Mouse (Mus musculus) bone marrow macrophage, adult 2 months (primary cell): ENCODE measurements around the gene Mvb12b.

Experiments used
- CTCF ChIP-seq: IDR thresholded peaks from 2 replicates; pipeline ENCODE4 v1.5.1; 2012; ENCODE audit warnings: low read depth, mild to moderate bottlenecking, low read length, moderate library complexity
- POLR2A ChIP-seq: IDR thresholded peaks from 2 replicates; pipeline ENCODE4 v1.6.1; 2012; ENCODE audit warnings: mild to moderate bottlenecking, low read depth, low read length, borderline replicate concordance

DNA sequence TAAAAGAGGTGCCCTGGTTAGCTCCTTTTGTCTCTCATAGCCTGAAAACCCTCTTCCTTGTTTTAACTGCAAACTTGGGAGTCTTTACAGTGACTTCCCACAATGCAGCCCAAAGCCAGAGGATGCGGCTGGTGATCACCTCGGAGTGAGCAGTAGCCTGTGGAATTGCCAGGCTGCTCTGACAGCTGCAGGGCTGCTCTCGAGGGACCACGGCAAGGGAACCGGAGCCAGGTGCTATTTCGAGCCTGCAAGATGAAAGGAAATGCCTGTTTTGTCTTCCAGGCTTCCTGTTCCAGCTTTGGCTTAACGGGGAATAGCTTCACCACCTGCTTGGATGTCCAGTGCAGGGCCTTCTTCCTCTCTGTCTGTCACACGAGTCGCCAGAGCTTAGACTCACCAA is 115.3 kb downstream of the Mvb12b start:
- TF ChIP-seq CTCF (no peak), POLR2A (no peak)
